Mouse (Mus musculus) adrenal gland (tissue): ENCODE results near the gene Ranbp17.
"Not testable (repeated sequence)": the region's sequence is repeated elsewhere in the genome, so short reads cannot be mapped to it uniquely, and the experiment has no call there.

Experiments used
- intact Hi-C: fragments of 180-260 bp; cut with DNase I; formaldehyde crosslinking; loops from one replicate; pipeline ENCODE4 v1.15.1; 2025
- long read RNA-seq, 2 experiments: library from polyadenylated mRNA; unstranded; transcript quantifications; one replicate each; pipeline ENCODE4 v2.0.0; 2020; ENCODE audit warnings: borderline replicate concordance in 1 of 2; ENCODE audit not compliant: insufficient replicate concordance in 1 of 2

Gene Ranbp17
- long read RNA-seq, experiment 1, result 0 reads
- long read RNA-seq, experiment 2, partial matches to known transcripts, result 1 of 2 reads
- long read RNA-seq, experiment 2, other reads (novel, unspliced or antisense), result 1 of 2 reads

DNA sequence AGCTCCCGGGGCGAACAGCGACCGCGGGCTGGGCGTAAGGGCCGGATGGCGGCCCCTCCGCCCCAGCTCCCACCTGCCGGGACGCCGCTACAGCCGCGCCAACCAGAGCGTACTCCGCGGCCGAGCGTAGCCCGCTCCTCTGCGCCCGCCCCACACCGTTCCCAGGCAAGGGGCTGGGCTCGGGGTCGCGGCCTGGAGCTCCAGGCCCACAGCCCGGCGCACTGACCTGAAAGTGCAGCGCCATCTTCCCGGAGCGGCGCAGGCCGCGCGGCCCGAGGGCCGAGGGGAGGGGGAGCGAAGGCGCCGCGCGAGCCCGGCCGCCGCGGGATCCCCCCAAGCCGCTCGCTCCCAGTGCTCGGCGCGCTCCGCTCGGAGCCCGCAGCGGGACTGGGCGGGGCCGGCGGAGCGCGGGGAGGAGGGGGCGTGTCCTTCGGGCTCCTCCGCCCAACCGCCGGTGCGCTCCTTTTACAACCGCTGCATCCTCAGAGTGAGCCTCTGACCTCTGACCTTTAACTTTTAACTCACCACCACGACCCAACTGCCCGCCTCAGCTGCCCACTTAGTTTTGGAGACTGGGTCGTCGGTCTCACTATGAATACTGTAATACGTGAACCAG, at the start of gene Ranbp17:
Gene Ranbp17, minus strand, starts transcription at position 371 of the 616 bp plus-strand sequence.
- intact Hi-C loops, result no loop called here

DNA sequence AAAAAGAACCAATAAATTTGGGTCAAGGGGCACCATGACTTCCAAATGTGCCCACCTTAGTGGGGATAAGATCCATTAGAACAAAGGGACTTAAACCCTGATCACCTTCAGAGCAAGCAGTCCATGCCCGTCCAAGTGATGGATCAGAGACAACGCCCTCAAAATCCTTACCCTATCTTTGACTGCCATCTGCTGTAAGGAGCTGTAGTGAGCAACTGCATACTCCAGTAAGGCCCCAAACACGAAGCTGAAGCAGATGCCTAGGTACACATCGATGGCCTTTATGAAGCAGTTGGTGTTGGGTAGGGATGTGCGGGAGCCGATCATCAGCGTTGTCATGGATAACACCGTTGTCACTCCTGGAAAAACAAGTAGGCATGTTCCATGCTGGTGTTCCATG, 40.6 kb upstream of the Ranbp17 start:
- intact Hi-C loops, result loop anchor here (2.0 kb wide), 1 partner anchor 377 kb away; no protein-coding TSS in a partner anchor

DNA sequence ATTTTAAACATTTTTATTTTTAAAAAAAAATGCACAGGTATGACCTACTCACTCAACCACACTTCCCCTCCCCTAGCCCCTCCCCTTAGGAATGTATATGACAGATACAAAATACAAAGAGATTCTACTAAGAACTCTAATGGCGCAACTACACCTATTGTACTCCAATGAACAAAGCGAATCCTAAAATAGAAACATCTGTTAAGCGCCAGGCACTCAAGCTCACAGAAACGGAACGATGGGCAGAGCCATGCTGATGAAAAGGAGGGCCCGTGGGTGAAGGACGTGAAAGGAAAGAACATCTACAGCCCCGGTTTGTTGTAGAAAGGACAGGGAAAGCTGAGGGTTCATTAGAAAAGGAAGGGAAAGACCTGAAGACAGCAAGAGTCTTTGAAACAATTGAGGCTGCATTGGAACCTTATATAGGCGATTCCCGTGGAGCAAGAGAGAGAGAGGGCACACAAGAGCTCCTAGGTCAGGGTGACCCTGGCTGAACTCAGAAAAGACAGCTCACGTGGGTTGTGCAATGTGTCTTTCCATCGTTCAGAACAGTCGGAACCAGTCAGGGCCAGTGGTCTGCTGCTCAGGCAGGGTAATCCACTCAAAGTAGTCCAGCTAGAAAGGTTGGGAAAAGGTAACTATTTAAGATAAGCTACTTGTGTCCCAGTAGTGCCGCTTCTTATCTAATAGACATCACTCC, 37.5 kb upstream of the Ranbp17 start:
- intact Hi-C loops, result no loop called here

DNA sequence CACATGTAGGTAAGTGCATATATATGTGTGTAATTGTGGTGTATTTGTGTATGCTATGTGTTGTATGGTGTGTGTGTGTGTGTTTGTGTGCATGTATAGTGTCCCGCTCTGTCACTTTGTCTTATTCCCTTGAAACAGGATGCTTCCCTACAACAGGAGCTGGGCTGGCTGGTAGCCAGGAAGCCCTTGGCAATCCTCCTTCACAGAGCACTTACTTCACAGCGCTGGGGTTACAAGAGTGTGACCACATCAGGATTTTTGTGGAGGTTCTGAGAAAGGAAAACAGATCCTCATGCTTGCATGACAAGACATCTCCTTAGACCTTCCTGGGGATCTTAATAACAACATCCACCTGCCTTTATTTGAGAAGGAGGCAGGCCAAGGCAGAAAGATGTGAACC, 33.8 kb upstream of the Ranbp17 start:
- intact Hi-C loops, result no loop called here

DNA sequence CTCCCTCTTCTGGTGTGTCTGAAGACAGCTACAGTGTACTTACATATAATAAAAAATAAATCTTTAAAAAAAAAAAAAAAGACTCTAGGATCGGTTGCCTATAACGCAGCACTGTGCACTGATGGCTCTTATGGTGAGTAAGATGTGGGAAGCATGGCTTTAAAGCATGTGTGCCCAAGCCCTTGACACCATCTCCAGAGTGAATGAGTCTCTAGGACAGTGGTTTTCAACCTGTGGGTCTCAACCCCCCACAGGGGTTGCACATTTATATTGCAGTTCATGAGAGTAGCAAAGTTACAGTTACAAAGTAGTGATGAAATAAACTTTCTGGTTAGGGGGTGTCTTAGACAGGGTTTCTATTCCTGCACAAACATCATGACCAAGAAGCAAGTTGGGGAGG, 31.4 kb upstream of the Ranbp17 start:
- intact Hi-C loops, result no loop called here

DNA sequence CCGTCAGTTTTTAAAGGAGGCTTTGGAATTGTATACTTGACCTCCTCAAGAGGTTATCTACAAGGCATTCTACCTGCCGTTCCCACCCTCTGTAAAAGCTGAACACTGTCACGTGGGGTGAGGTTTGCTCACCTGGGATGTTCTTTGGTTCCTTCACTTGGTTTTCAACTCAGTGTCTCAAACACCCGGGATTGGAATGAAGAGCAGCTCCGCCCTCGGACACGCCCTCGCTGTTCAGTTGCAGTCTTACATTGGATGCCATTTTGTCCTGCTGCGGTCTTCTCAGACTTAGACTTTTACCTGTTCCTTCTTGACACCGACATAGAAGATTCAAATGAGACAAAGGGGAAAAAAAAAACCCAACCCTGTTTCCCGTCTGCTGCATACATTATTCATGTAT, 30.6 kb upstream of the Ranbp17 start:
- intact Hi-C loops, result no loop called here

DNA sequence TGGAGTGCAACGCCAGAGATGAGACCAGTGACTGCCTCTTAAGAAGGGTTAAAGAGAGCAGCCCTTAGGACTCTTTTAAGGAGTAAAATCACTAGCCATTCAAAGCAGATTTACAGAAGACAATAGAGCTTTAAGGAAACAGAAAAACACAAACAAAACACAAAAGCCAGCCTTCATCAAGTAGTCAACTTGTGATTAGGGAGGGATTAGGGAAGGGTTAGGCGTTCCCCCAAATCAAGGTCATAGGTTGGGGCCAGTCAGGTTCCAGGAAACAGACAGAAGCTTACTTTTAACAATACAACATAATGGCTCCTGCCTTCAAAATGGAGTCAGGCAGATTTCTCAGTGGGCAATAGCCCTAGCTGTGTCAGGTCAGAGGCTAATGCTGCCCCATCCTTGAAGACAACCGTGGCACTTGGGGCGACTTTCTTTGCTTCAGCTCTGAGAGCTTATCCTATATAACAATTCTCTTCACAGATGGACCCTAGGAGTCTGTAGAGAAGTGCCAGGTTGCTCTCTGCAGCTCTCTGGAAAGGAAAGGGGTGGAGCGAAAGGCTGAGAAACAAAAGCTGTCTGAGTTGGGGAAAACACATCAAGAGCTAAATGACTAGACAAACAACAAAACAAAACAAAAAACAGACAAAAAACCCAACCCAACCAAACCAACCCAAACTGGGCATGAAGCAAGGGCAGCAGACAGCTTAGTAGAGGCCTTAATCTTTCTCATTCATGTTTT, 24.0 kb upstream of the Ranbp17 start:
- intact Hi-C loops, result no loop called here

DNA sequence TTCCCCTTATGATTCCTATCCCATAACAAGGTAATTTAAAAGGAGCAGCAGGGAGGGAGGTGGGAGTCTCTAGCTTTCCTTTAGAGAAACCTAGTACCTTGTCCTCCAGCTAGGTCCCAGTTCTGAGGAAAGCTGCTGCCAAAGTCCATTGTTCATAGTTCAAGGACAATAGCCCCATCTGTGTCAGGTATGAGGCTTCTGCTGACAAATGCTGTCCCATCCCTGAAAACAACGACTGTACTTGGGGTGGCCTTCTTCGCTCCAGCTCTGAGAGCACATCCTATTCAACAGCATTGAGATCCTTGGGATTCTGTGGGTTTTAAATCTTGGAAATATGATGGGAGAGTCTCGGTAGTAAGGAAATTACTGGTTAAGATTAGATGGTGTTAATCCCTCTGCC, 23.1 kb upstream of the Ranbp17 start:
- intact Hi-C loops, result no loop called here

DNA sequence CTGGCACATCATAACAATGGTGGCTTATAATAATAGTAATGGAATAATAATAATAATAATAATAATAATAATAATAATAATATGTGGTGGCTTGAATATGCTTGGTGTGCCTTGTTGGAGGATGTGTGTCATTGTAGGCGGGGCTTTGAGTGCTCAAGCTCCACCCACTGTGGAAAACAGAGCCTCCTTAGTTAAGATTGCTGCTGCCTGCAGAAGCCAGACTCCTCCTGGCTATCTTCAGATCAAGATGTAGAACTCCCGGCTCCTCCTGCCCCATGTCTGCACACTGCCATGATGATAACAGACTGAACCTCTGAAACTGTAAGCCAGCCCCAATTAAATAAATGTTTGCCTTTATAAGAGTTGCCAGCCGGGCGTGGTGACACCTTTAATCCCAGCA, 21.0 kb upstream of the Ranbp17 start:
- intact Hi-C loops, result no loop called here

DNA sequence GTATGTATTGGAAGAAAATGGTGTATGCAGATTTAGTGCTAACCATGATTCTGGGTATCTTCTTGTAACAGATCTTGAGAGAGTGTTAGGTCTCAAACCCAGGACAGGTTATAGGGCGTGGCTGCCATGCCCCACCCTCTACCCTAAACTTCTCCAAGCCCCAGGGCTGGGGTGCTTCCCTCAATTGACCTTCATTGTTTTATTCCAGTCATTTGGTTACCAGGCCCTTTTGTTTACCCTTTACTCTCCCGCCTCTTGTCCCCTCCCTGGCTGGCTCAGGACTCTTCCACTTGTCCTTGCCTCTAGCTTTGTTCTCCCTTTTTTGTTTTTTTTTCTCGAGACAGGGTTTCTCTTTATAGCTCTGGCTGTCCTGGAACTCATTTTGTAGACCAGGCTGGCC, 20.0 kb upstream of the Ranbp17 start:
- intact Hi-C loops, result no loop called here

DNA sequence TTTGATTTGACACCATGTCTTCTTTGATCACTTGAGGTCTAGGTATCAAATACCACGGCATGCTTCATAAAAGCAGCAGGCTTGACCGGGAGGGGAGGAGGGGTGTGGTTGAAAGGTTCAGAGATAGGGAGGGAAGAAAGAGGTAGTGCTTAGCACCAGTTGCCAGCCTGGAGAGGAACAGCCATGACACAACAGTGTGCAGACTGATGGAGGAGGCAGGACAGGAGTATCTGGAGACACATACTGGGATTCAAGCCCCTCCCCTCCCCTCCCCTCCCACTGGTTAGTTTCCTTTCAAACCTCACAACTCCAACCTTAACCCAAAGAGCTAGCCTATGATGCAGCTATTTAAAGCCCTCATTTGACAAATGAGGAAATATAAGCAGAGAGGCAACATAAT, 16.0 kb upstream of the Ranbp17 start:
- intact Hi-C loops, result no loop called here

DNA sequence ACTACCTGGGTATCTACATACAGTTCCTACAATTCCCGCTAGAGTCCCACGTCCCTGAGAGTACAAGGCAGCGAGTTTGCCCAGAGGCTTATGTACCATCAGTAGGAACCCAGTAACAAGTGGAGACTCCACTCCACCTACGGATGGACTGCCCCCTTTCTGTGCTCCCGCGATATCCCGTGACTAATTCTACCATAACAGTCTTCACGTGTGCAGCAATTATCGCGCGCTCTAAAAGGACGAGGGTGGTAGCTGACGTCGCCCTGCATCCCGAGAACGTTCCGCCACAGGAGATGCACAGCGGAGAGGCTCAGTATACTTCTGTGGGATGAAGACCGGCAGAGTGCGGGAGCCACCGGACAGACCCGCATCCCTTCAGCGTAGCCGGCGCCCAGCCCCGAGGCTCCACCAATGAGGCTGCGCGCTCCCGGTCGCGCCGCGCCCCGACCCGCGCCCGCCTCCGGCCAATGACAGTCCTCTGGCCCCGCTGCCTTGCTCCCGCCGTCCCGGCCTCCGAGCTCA, 631 bp downstream of the Ranbp17 start:
- intact Hi-C loops, result no loop called here

DNA sequence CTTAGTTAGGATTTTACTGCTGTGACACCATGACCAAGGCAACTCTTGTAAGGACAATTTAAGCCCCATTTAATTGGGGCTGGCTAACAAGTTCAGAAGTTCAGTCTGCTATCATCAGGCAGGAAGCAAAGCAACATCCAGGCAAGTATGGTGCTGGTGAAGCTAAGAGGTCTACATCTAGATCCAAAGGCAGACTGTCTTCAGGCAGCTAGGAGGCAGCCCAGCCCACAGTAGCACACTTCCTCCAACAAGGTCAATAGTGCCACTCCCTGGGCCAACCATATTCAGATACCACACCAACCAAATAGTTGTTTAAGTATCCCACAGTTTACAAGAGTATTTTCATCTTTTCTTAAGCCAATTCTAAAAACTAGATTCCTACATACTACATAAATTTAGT, 4.1 kb downstream of the Ranbp17 start:
- intact Hi-C loops, result no loop called here

DNA sequence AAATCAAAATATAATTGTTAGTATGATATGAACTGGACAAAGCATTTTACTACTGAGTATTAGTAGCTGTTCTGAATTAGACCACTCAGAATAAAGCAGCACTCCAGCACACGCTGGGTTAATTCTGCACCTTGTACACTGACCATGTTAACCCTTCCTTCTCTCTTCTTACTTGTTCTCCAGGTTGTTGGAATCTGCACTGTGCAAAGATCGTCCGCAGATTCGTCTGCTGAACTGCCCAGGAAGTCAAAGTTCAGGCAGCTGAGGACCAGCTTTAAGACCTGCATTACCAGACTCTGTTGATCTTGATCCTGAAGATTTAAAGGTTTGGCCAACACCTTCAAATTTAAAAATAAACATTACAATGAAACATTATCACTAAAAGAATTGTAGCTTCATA, 27.8 kb downstream of the Ranbp17 start:
- intact Hi-C loops, result no loop called here

DNA sequence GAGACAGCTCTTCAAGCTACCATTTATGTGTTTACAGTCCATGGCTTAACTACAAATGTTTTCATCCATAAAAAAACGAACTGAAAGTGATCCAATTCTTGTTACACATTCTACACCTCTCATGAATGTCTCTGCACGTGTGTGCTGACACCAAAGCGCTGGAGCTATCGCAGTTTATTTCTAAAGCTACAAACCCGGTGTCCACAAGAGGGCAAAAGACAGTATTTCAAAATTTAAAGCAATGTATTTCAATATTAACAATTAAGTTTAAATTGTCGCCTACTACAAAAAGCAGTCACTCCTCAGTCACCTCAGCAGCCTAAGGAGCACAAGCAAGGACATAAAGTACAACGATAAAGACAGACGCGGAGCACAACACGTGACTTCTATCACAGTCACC, 33.1 kb downstream of the Ranbp17 start:
- intact Hi-C loops, result no loop called here

DNA sequence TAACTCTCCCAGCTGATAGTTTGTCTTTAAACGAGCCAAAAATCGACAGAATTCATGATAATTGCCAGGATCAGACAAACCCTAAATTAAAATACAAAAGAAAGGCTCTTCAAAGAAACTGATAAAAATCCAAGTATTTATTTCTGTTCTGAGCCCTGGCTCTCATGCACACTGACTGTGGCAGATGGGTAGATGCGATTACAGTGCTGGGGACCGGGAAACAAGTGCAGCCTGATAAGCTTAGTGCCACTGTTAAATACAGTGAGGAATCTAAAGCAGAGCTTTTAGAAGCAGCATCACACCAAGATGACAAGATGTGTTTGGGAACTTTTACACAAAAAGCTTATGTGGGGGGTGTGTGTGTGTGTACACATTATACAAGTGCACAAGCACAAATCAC, 34.3 kb downstream of the Ranbp17 start:
- intact Hi-C loops, result no loop called here

DNA sequence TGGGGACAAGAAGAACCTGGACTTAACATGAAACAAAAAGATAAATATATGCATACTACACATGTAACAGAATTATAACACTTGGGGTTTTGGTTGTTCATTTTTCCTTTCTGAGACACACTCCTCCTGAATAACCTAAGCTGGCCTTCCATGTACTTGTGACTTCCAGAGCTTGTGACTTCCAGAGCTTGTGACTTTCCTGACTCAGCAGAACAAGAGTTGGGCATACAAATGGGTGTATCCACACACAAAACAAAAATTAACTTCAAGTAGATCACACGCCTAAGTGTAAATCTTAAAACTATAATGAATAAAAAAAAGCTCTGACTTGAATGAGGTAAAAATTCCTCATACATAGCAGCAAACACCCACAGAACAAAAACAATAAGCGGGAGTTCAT, 36.9 kb downstream of the Ranbp17 start:
- intact Hi-C loops, result no loop called here

DNA sequence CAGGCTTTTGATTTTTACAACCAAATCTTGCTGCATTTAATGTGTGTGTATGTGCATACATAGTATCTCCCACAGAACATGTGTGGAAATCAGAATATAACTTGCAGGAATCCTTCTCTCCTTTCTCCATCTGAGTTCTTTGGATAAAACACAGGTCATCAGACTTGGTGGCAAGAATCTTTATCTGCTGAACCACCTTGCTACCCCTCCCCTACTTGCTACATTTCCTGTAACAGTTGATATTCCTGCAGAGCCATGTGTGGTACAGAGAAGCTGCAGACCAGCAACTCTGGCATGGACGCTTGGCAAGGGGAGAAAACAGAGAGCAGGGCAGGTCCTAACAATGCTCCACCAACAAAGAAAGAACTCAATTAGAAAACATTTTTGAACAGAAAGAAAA, 52.4 kb downstream of the Ranbp17 start:
- intact Hi-C loops, result no loop called here

DNA sequence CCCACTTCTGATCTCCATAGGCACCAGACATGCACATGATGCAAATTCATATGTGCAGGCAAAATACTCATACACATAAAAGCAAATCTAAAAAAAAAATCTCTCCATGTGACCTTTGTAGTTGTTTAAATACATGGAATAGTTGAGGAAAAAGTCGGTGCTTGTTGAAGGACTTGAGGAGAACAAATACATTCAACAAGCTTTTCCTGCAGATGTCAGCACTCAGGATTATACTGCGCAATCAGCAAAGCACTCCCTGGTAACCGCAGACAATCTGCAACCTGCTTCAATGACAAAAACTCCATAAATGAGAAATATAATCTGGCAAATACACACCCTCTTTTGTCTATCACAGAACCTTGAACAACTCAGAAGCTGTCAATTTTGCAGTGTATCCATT, 59.5 kb downstream of the Ranbp17 start:
- intact Hi-C loops, result no loop called here

DNA sequence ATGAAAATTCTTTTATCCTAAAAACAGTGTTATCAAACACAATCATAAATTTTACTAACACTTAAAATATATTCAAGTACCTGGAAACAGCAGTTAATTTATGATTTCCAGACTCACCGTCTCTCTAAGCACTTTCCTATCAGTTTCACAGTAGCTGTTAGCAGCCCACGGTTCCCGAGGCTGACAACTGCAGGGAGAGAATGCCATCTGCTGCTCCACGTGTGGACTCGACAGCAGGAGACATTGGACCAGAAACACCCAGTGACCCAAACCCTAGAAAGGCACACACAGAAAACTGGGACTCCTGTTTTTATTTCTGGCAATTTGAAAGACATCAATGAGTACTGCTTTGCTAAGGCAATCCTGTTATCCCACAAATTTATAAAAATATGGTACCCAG, 79.7 kb downstream of the Ranbp17 start:
- intact Hi-C loops, result loop anchor here (5.0 kb wide), 1 partner anchor 257 kb away; no protein-coding TSS in a partner anchor

DNA sequence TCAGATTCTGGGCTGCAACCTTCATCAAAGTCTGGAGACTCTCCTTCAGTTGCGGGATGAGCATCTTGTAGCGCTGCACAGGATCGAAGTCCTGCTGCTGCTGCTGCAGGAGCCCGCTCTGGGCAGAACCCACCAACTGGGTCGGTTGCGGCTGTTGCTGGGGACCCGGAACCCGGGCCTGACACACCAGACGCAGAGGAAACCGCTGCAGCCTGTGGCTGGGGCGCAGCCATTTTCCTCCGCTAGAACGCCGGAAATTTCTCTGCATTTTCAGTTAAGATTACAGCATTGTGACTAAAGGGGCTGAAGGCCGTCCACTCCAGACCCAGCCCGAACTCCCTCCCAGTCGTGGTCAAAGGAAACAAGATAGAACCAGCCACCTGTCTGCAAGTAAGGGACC, 85.3 kb downstream of the Ranbp17 start:
- intact Hi-C loops, result not testable (repeated sequence)

DNA sequence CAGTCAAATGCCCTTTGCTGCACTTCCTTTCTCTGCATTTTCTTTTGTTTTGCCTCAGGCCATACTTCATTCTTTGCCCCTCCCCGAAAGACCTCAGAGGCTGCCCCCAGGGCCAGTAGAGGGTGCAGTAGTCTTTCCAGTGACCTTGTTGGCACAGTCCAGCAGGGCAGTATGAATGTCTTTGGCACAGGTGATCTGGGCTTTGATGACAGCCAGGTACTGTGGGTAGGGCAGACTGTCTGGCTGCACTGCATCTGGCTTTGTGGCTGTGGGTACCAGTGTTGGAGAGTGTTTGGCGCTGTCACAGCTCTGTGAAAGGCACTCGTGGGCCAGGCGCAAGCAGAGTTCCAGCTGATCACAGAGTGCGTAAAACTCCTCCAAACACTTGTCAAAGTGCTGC, 85.8 kb downstream of the Ranbp17 start:
- intact Hi-C loops, result not testable (repeated sequence)
